Mouse (Mus musculus) thymus, adult 2 months (tissue): ENCODE results near the gene Prss32.

Experiments used
- CTCF ChIP-seq: fragments of 200-500 bp; IDR thresholded peaks from 2 replicates; pipeline ENCODE4 v1.5.1; 2012; ENCODE audit warnings: mild to moderate bottlenecking, control low read depth, low read length, moderate library complexity, borderline replicate concordance; ENCODE audit not compliant: control insufficient read depth, poor library complexity, insufficient read depth; ENCODE audit errors: extremely low read depth
- POLR2A ChIP-seq: fragments of 200-500 bp; IDR thresholded peaks from 2 replicates; pipeline ENCODE4 v1.6.1; 2012; ENCODE audit warnings: mild to moderate bottlenecking, low read length, control low read depth, moderate library complexity; ENCODE audit not compliant: control insufficient read depth, poor library complexity, insufficient read depth; ENCODE audit errors: extremely low read depth

DNA sequence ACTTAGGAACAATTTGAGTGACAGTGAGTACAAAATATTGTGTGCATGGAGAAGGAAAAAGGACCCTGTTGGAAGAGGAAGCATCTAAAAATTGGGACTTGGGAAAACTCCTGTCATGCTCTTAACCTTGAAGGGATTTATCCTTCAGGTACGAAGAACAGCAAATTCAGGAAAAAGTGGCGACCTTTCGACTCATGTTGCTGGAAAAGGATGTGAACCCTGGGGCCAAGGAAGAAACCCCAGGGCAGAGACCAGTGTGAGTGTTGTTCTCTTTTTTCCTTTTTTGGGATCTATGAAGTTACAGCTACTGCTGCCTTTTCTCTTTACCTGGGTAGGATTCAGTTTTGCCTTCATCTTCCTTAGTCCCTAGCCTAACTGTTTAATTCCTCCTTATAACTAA is 35.7 kb upstream of the Prss32 start:
- TF ChIP-seq POLR2A (no peak), CTCF (no peak)
